Mouse (Mus musculus): ENCODE measurements at regions not wholly inside any gene's neighbourhood (a gene's known extent, or its start where the extent isn't known, plus 50 kb on each side); places are given as distances from the start of the nearest gene placed in this dataset.

DNA sequence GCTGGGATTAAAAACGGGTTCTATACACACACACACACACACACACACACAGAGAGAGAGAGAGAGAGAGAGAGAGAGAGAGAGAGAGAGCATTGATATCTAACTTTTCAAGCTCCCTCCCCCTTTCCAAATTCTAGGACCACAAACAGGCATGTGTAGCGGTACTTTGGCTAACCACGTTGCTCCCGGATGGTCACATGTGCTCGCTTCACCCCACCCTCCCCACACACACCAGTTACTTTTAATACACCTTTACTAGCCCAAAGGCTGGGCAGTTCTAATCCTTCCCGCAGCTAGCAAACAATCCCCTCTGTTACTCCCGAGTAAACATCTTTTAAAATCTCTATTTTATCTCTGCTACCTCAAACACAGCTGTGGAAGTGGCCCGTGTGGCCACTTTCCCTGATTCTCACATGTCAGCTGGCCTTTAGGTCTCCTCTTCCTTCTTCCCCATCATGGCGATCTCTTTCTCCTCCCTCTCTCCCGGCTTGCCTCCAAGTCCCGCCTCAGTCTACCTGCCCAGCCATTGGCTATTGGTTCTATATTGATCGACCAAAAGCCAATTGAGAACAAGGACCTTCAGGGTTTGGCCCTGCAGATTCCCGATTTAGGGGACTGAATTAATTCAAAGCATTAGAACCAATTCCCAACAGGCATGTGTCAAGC is 62.7 kb upstream of the Jade1 start:
- Histone ChIP-seq H3K27ac (replicated peaks) (no peak overlapping the region), H3K36me3 (replicated peaks) (no peaks in the 10 kb centered on the region), H3K4me1 (replicated peaks) (no peaks in the 10 kb centered on the region), H3K9me3 (replicated peaks) (no peaks in the 10 kb centered on the region), H3K9ac (no peak overlapping the region), H3K27me3 (no peaks in the 10 kb centered on the region), H3K4me2 (no peak overlapping the region), H3K4me3 (replicated peaks) (no peak overlapping the region)
- WGBS (ENCODE audit: insufficient replicate concordance): 55% methylated on average over 13 of the region's 13 CpGs
- no peak for ATAC-seq (ENCODE audit: insufficient read depth)

DNA sequence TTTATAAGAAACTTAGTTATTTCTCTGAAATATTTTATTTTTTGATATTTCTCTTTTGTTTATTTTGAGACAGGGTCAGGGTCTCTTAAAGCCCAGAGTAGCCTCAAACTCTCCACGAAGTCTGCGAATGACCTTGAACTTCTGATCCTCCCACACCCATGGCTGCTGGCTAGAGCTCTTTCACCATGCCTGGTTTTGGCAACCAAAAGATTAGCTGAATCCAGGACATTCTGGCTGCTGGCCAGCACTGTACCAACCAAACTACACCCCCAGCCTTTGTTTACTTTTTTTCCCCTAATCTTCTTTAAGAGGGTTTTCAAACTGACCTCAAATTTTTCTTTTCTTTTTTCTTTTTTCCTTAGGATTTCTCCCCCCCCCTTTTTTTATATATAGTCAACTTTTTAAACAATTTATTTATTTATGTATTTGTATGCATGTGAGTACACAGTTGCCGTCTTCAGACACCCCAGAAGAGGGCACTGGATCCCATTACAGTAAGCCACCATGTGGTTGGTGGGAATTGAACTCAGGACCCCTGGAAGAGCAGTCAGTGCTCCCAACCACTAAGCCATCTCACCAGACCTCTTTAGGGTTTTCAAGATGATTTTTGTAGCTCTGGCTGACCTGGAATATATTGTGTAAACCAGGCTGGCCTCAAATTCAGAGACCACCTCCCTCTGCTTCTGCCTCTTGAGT is 63.4 kb upstream of the Jade1 start:
- H3K27me3 ChIP-seq: no peaks in the 10 kb centered on the region
- H3K4me3 ChIP-seq (replicated peaks): no peak overlapping the region
- no peak for ATAC-seq (ENCODE audit: insufficient read depth)
- no peaks in the 10 kb centered on the region for H3K9me3 ChIP-seq (replicated peaks)
- H3K9ac ChIP-seq: no peak overlapping the region
- no peaks in the 10 kb centered on the region for H3K36me3 ChIP-seq (replicated peaks)
- 65% methylated on average over 3 of the region's 3 CpGs for WGBS (ENCODE audit: insufficient replicate concordance)
- H3K4me2 ChIP-seq: no peak overlapping the region
- no peaks in the 10 kb centered on the region for H3K4me1 ChIP-seq (replicated peaks)
- H3K27ac ChIP-seq (replicated peaks): no peak overlapping the region

GRCm38 (mm10) chr3:41491185-41491584 is 64.3 kb upstream of the Jade1 start:
- 62% methylated on average over 4 of the region's 4 CpGs for WGBS (ENCODE audit: insufficient replicate concordance)
- Histone ChIP-seq H3K36me3 (replicated peaks) (no peaks in the 10 kb centered on the region), H3K27me3 (no peaks in the 10 kb centered on the region), H3K4me2 (no peak overlapping the region), H3K4me1 (replicated peaks) (no peaks in the 10 kb centered on the region), H3K27ac (replicated peaks) (no peak overlapping the region), H3K4me3 (replicated peaks) (no peak overlapping the region), H3K9ac (no peak overlapping the region), H3K9me3 (replicated peaks) (no peaks in the 10 kb centered on the region)
- ATAC-seq (ENCODE audit: insufficient read depth): no peak

GRCm38 (mm10) chr3:41489998-41490397 is 65.5 kb upstream of the Jade1 start:
- no peak overlapping the region for H3K27ac ChIP-seq (replicated peaks)
- H3K9me3 ChIP-seq (replicated peaks): no peaks in the 10 kb centered on the region
- H3K27me3 ChIP-seq: no peaks in the 10 kb centered on the region
- no peaks in the 10 kb centered on the region for H3K4me1 ChIP-seq (replicated peaks)
- no peaks in the 10 kb centered on the region for H3K36me3 ChIP-seq (replicated peaks)
- H3K4me2 ChIP-seq: no peak overlapping the region
- no peak overlapping the region for H3K4me3 ChIP-seq (replicated peaks)
- no peak overlapping the region for H3K9ac ChIP-seq
- no peak for ATAC-seq (ENCODE audit: insufficient read depth)

- Histone ChIP-seq H3K4me2 (no peak overlapping the region), H3K27ac (replicated peaks) (no peak overlapping the region), H3K36me3 (replicated peaks) (no peaks in the 10 kb centered on the region), H3K9ac (no peak overlapping the region), H3K4me3 (replicated peaks) (no peak overlapping the region), H3K27me3 (no peaks in the 10 kb centered on the region), H3K9me3 (replicated peaks) (no peaks in the 10 kb centered on the region), H3K4me1 (replicated peaks) (no peaks in the 10 kb centered on the region)
- ATAC-seq (ENCODE audit: insufficient read depth): no peak
- WGBS (ENCODE audit: insufficient replicate concordance): 64% methylated on average over 3 of the region's 3 CpGs
These were observed 66.0 kb upstream of the Jade1 start for GRCm38 (mm10) chr3:41489571-41489970.

- no peak overlapping the region for H3K4me2 ChIP-seq
- no peaks in the 10 kb centered on the region for H3K4me1 ChIP-seq (replicated peaks)
- WGBS (ENCODE audit: insufficient replicate concordance): 38% methylated on average over 1 of the region's 1 CpGs
- no peaks in the 10 kb centered on the region for H3K36me3 ChIP-seq (replicated peaks)
- H3K9ac ChIP-seq: no peak overlapping the region
- no peak overlapping the region for H3K27ac ChIP-seq (replicated peaks)
- no peak for ATAC-seq (ENCODE audit: insufficient read depth)
- no peaks in the 10 kb centered on the region for H3K27me3 ChIP-seq
- no peak overlapping the region for H3K4me3 ChIP-seq (replicated peaks)
- H3K9me3 ChIP-seq (replicated peaks): no peaks in the 10 kb centered on the region
These were observed 67.2 kb upstream of the Jade1 start for GRCm38 (mm10) chr3:41488229-41488774.

DNA sequence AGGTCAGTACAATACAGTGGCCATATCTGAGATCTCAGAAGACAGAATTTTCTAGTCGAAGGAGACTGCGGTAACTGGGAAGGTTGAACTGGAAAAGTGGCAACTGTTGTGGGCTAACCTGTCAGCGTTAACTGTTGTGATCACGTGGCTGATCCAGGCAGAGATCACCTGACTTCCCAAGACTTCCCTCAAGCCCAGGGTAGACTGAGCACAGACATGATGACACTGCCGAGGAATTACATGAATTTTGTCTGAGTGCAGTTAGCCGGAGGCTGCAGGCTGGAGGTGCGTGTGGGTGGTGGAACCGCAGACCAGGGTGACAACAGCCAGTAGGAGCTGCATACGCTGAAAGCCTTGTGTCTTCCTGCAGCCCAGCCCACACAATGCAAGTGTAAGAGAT is 70.6 kb upstream of the Jade1 start:
- H3K27me3 ChIP-seq: no peaks in the 10 kb centered on the region
- WGBS (ENCODE audit: insufficient replicate concordance): 73% methylated on average over 9 of the region's 9 CpGs
- H3K4me1 ChIP-seq (replicated peaks): no peaks in the 10 kb centered on the region
- no peak for ATAC-seq (ENCODE audit: insufficient read depth)
- H3K4me3 ChIP-seq (replicated peaks): no peak overlapping the region
- no peak overlapping the region for H3K9ac ChIP-seq
- H3K4me2 ChIP-seq: no peak overlapping the region
- no peak overlapping the region for H3K27ac ChIP-seq (replicated peaks)
- H3K36me3 ChIP-seq (replicated peaks): no peaks in the 10 kb centered on the region
- H3K9me3 ChIP-seq (replicated peaks): no peaks in the 10 kb centered on the region

DNA sequence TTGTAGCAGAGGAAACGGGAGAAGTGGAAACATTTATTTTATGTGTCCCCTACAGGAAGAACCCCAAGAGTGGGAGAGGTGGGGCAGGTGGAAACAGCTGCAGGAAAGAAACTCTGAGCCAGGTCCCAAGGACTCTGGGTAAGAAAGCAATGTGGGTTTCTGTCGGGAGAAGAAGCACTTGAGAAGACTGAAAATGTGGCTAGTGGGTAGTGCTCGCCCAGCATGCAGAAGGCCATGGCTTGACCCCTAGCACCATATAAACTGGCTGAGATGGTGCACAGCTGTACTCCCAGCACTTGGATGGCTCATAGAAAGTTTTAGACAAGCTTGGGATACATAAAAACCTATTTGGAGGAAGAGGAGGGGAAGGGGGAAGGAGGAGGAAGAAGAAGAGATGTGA is 71.9 kb upstream of the Jade1 start:
- H3K4me3 ChIP-seq (replicated peaks): no peak overlapping the region
- H3K4me1 ChIP-seq (replicated peaks): no peaks in the 10 kb centered on the region
- H3K27me3 ChIP-seq: no peaks in the 10 kb centered on the region
- H3K9ac ChIP-seq: no peak overlapping the region
- no peak for ATAC-seq (ENCODE audit: insufficient read depth)
- H3K4me2 ChIP-seq: no peak overlapping the region
- WGBS (ENCODE audit: insufficient replicate concordance): 39% methylated on average over 3 of the region's 3 CpGs
- no peak overlapping the region for H3K27ac ChIP-seq (replicated peaks)
- no peaks in the 10 kb centered on the region for H3K36me3 ChIP-seq (replicated peaks)
- no peaks in the 10 kb centered on the region for H3K9me3 ChIP-seq (replicated peaks)

GRCm38 (mm10) chr3:41482881-41483494 is 72.5 kb upstream of the Jade1 start:
- 42% methylated on average over 5 of the region's 5 CpGs for WGBS (ENCODE audit: insufficient replicate concordance)
- Histone ChIP-seq H3K9ac (no peak overlapping the region), H3K9me3 (replicated peaks) (no peaks in the 10 kb centered on the region), H3K4me3 (replicated peaks) (no peak overlapping the region), H3K36me3 (replicated peaks) (no peaks in the 10 kb centered on the region), H3K4me2 (no peak overlapping the region), H3K27ac (replicated peaks) (no peak overlapping the region), H3K27me3 (no peaks in the 10 kb centered on the region), H3K4me1 (replicated peaks) (no peaks in the 10 kb centered on the region)
- no peak for ATAC-seq (ENCODE audit: insufficient read depth)

DNA sequence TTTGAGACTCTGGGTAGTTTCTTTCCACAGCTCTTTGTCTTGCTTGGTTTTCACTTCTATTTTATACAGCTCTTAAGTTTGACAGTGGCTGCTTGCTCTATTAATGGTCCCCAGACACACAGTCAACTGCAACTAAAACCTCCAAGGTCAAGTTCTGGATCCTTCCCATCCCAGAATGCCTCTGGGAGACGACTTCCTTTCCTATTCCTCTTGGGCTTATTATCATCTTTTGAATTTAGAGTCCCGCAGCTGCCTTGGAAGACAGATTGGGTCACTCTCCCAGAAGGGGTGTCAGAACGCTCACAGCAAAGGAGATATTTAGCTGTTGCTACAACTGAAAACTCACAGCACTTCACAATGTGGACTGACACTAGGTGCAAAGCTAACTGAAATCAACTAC is 75.3 kb upstream of the Jade1 start:
- ATAC-seq (ENCODE audit: insufficient read depth): no peak
- Histone ChIP-seq H3K4me1 (replicated peaks) (no peaks in the 10 kb centered on the region), H3K9me3 (replicated peaks) (no peaks in the 10 kb centered on the region), H3K27me3 (no peaks in the 10 kb centered on the region), H3K4me2 (no peak overlapping the region), H3K27ac (replicated peaks) (no peak overlapping the region), H3K36me3 (replicated peaks) (no peaks in the 10 kb centered on the region), H3K9ac (no peak overlapping the region), H3K4me3 (replicated peaks) (no peak overlapping the region)
- WGBS (ENCODE audit: insufficient replicate concordance): 57% methylated on average over 3 of the region's 3 CpGs

- ATAC-seq (ENCODE audit: insufficient read depth): no peak
- WGBS (ENCODE audit: insufficient replicate concordance): 80% methylated on average over 2 of the region's 2 CpGs
- H3K36me3 ChIP-seq (replicated peaks): no peaks in the 10 kb centered on the region
- H3K4me2 ChIP-seq: no peak overlapping the region
- H3K4me1 ChIP-seq (replicated peaks): no peaks in the 10 kb centered on the region
- H3K9me3 ChIP-seq (replicated peaks): no peaks in the 10 kb centered on the region
- H3K9ac ChIP-seq: no peak overlapping the region
- no peak overlapping the region for H3K4me3 ChIP-seq (replicated peaks)
- H3K27me3 ChIP-seq: no peaks in the 10 kb centered on the region
- H3K27ac ChIP-seq (replicated peaks): no peak overlapping the region
These were observed 76.6 kb upstream of the Jade1 start for GRCm38 (mm10) chr3:41478971-41479370.

Measured in liver, embryonic 15.5 days (tissue).